8 mouse cellular contexts compared by ENCODE assay signal in the genomic region with DNA sequence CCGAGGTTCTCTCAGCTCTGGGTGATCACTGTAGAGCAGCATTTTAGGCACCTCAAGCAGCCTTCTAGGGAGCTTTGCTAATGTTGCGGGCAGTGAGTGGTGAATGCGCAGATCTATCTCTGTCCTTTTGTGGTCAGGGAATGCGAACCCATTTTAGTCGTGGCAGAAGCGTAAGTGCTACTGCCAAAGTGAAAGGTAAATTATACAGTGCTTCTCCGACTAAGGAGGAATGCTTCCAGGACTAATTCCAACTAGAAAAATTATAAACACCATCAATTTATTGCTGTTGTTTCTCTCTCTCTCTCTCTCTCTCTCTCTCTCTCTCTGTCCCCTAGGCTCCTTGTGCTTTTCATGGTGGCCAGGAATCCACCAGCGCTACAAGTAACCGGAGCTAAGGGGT. TPM values are rescaled to one million over a fixed set of nuclear protein-coding genes. Genes with fewer than 3 reads are reported as not detected.
A peak's percentile ranks its signal among the peaks of the same experiment; 100 is the strongest.
DNase-seq lines count a peak whose midpoint lies in the region; ATAC-seq lines count a peak whose summit lies in the region.

A gene (minus strand): TSS at position 101 of the 400 bp plus-strand sequence.

- H3K9ac ChIP-seq in intestine, embryonic 14.5 days (ENCODE audit: low read length) = peak within 1 kb of the TSS; percentile 78

- no peaks in the 10 kb centered on the region for H3K36me3 ChIP-seq in intestine, embryonic 14.5 days (ENCODE audit: control insufficient read depth, insufficient read depth, low read length)

- H3K27me3 ChIP-seq in intestine, embryonic 14.5 days (replicated peaks; ENCODE audit: control insufficient read depth, insufficient read depth, low read length) = peaks cover under 1% of the 10 kb centered on the region; the same call in 1 of the 2 replicates

- ATAC-seq in intestine, embryonic 14.5 days (replicated peaks; ENCODE audit: low FRiP score, low TSS enrichment, low read depth) = no peak
- peak; percentile 5; the same call in 1 of the 2 replicates for ATAC-seq in megakaryocyte progenitor cell, adult 5-6 weeks (replicated peaks; ENCODE audit: poor library complexity)

- H3K4me2 ChIP-seq in intestine, embryonic 14.5 days (ENCODE audit: low read length) = peak within 1 kb of the TSS; percentile 70

- peak within 1 kb of the TSS; percentile 87 for H3K27ac ChIP-seq in intestine, embryonic 14.5 days (ENCODE audit: low read depth)

- H3K4me1 ChIP-seq in intestine, embryonic 14.5 days (replicated peaks; ENCODE audit: control insufficient read depth, insufficient read depth, low read length) = peaks cover 20% of the 10 kb centered on the region

- no peak for DNase-seq in layer of hippocampus, adult 18-20 months (ENCODE audit: low spot score in 2 of 2)
- DNase-seq in layer of hippocampus, adult 9-11 months = no peak
- no peak for DNase-seq in adrenal gland, postnatal 25 days
- no peak for DNase-seq in gastrocnemius, postnatal 10 days
- DNase-seq in intestine, embryonic 14.5 days (ENCODE audit: low spot score) = no peak
- DNase-seq in cerebellum, postnatal 14 days = no peak
- DNase-seq in kidney, adult 9 months = no peak

- H3K4me3 ChIP-seq in intestine, embryonic 14.5 days (ENCODE audit: low read depth, low read length) = peak within 1 kb of the TSS; percentile 92

- WGBS in intestine, embryonic 14.5 days = 57% methylated on average over 9 of the region's 9 CpGs

- H3K9me3 ChIP-seq in intestine, embryonic 14.5 days (ENCODE audit: control insufficient read depth, low read length) = no peaks in the 10 kb centered on the region

RNA-seq across cellular contexts. Expression of the gene that starts here (rescaled TPM):
- 10 to 100 TPM; 94.9 to 98.7 TPM for total RNA-seq in layer of hippocampus, adult 18-20 months (2021)
- 189 and 195 TPM in 2 replicates for total RNA-seq in adrenal gland, postnatal 25 days (2021)
- total RNA-seq in gastrocnemius, postnatal 10 days (2021) = 100 to 1,000 TPM; 201 to 210 TPM
- polyA plus RNA-seq in intestine, embryonic 14.5 days (2014; fragmentation: Nextera tagmentation; extraction: Ambion mirVana) = 218 and 228 TPM in 2 replicates
- 103 and 133 TPM in 2 replicates for total RNA-seq in megakaryocyte progenitor cell, adult 5-6 weeks (2015)
- 65.7 and 106 TPM in 2 replicates for total RNA-seq in megakaryocyte progenitor cell, adult 5-6 weeks (2017)
